ENCODE assay signal across 8 mouse cellular contexts in genomic region chr12:81160831-81161230, GRCm38 (mm10).
A peak's percentile ranks its signal among the peaks of the same experiment; 100 is the strongest.
DNase-seq lines count a peak whose midpoint lies in the region; ATAC-seq and TF ChIP-seq lines count a peak whose summit lies in the region.

No protein-coding gene starts in this region.

- 65% methylated on average over 5 of the region's 5 CpGs for WGBS in cerebellum, adult 2 months
- 47% methylated on average over 5 of the region's 5 CpGs for WGBS in liver, embryonic 14.5 days (ENCODE audit: insufficient replicate concordance)

- H3K27ac ChIP-seq in cerebellum, adult 2 months (ENCODE audit: insufficient read depth, low read length): no peak overlapping the region
- H3K27ac ChIP-seq in liver, embryonic 14.5 days: no peak overlapping the region

- no peaks in the 10 kb centered on the region for H3K9me3 ChIP-seq in liver, embryonic 14.5 days (ENCODE audit: control insufficient read depth, low read length)

- no peak overlapping the region for H3K9ac ChIP-seq in liver, embryonic 14.5 days (replicated peaks)

- no peaks in the 10 kb centered on the region for H3K4me1 ChIP-seq in cerebellum, adult 2 months (ENCODE audit: control insufficient read depth, insufficient read depth, low read length)
- peaks cover 0 to 4% of the 10 kb centered on the region in 2 experiments; a peak in 1 of 4 replicates for H3K4me1 ChIP-seq in liver, embryonic 14.5 days (replicated peaks; ENCODE audit: control insufficient read depth in 2 of 2, insufficient read depth in 2 of 2, low read length in 1 of 2)

- TF ChIP-seq POLR2A in cerebellum, adult 2 months (IDR thresholded peaks at IDR 0.05; ENCODE audit: borderline replicate concordance, insufficient read depth, low read length): no peak

- H3K4me2 ChIP-seq in liver, embryonic 14.5 days (ENCODE audit: low read depth): no peak overlapping the region

- intact Hi-C loops in left cerebral cortex, postnatal 10 days (cut with DNase I): no loop called here
- intact Hi-C loops in left cerebral cortex, postnatal 25 days (cut with DNase I): no loop called here

- no peak for ATAC-seq in liver, embryonic 14.5 days (ENCODE audit: insufficient read depth)
- no peak for ATAC-seq in monocyte, adult 5-6 weeks (replicated peaks; ENCODE audit: insufficient number of reproducible peaks, low FRiP score, low TSS enrichment, poor library complexity, severe bottlenecking)

- TF ChIP-seq EP300 in liver, embryonic 14.5 days (IDR thresholded peaks at IDR 0.05; ENCODE audit: low read depth): no peak

- TF ChIP-seq CTCF in cerebellum, adult 2 months (IDR thresholded peaks at IDR 0.05; ENCODE audit: borderline replicate concordance, insufficient read depth, low read depth, low read length): peak; percentile 36; the same call in 1 of the 2 replicates
- TF ChIP-seq CTCF in liver, embryonic 14.5 days (IDR thresholded peaks at IDR 0.05; ENCODE audit: low read depth): peak; percentile 57

- no peaks in the 10 kb centered on the region for H3K27me3 ChIP-seq in cerebellum, adult 2 months (ENCODE audit: control insufficient read depth, insufficient read depth, low read length)
- no peaks in the 10 kb centered on the region for H3K27me3 ChIP-seq in liver, embryonic 14.5 days (ENCODE audit: control insufficient read depth, insufficient read depth, low read length)

- no peaks in the 10 kb centered on the region for H3K36me3 ChIP-seq in liver, embryonic 14.5 days (replicated peaks; ENCODE audit: control insufficient read depth, insufficient read depth, low read depth)

- H3K4me3 ChIP-seq in cerebellum, adult 2 months (replicated peaks; ENCODE audit: insufficient read depth, low read depth, low read length): no peak overlapping the region
- H3K4me3 ChIP-seq in liver, embryonic 14.5 days (ENCODE audit: insufficient read depth in 1 of 2, low read depth in 2 of 2, low read length in 2 of 2): no peak overlapping the region

- DNase-seq in cerebellum, adult 2 months: peak in 1 of 2 experiments; percentile 24
- no peak for DNase-seq in cerebellum, adult 11 months
- DNase-seq in left cerebral cortex, postnatal 10 days (ENCODE audit: extremely low spot score in 1 of 2, low spot score in 2 of 2): peak; percentile 8 to 54
- no peak for DNase-seq in left cerebral cortex, postnatal 25 days (ENCODE audit: low spot score in 2 of 2)
- peak; percentile 56 for DNase-seq in R1 (ENCODE audit: low read depth, low spot score)
- DNase-seq in liver, embryonic 14.5 days (ENCODE audit: low read depth in 3 of 3, low spot score in 3 of 3): no peak
- DNase-seq in lung, postnatal 36 days: no peak

Comparison
In these comparisons a context has a peak if more than half of its experiments do, and no peak if none do; other contexts are left out.
1. DNase-seq: peak in left cerebral cortex, postnatal 10 days (2 of 2) and R1 (single experiment); none in cerebellum, adult 11 months (single experiment), left cerebral cortex, postnatal 25 days (0 of 2), liver, embryonic 14.5 days (0 of 3) and lung, postnatal 36 days (single experiment).